Mouse (Mus musculus) Muller cell, postnatal 12 days (primary cell): ENCODE data around the gene Prkacb.

Experiments
- DNase-seq: peaks from one replicate; pipeline ENCODE4 v3.0.0-alpha.2; 2015; ENCODE audit errors: inconsistent ontology term

Prkacb gene

GRCm38 (mm10) chr3:146812901-146813393 lies at the start of gene Prkacb:
Gene Prkacb (minus strand): TSS chr3:146812990.
- DNase-seq = peak; percentile 95

GRCm38 (mm10) chr3:146860308-146860707 lies 47.5 kb upstream of the Prkacb start:
- DNase-seq = no peak

- DNase-seq = no peak
Measured at GRCm38 (mm10) chr3:146857373-146857772, 44.6 kb upstream of the Prkacb start.

- DNase-seq = no peak
Measured at GRCm38 (mm10) chr3:146854473-146855087, 41.8 kb upstream of the Prkacb start.

GRCm38 (mm10) chr3:146851966-146852891 lies 39.4 kb upstream of the Prkacb start, which contains the start of gene Ttll7:
Gene Ttll7 (plus strand): TSS chr3:146852367.
- DNase-seq = peak; percentile 87

- DNase-seq = no peak
Measured at GRCm38 (mm10) chr3:146849360-146849759, 36.6 kb upstream of the Prkacb start.

- no peak for DNase-seq
Measured at GRCm38 (mm10) chr3:146848112-146848511, 35.3 kb upstream of the Prkacb start.

GRCm38 (mm10) chr3:146846237-146846636 lies 33.4 kb upstream of the Prkacb start:
- DNase-seq = no peak

GRCm38 (mm10) chr3:146843470-146843869 lies 30.7 kb upstream of the Prkacb start:
- DNase-seq = no peak

GRCm38 (mm10) chr3:146842766-146843165 lies 30.0 kb upstream of the Prkacb start:
- no peak for DNase-seq

- DNase-seq = no peak
Measured at GRCm38 (mm10) chr3:146820718-146821117, 7.9 kb upstream of the Prkacb start.

GRCm38 (mm10) chr3:146813624-146814023 lies 834 bp upstream of the Prkacb start:
- DNase-seq = peak; percentile 3

GRCm38 (mm10) chr3:146812041-146812878 lies 530 bp downstream of the Prkacb start:
- DNase-seq = peak; percentile 76

- DNase-seq = no peak
Measured at GRCm38 (mm10) chr3:146793554-146794257, 19.1 kb downstream of the Prkacb start.

- no peak for DNase-seq
Measured at GRCm38 (mm10) chr3:146792144-146792748, 20.5 kb downstream of the Prkacb start.

GRCm38 (mm10) chr3:146784233-146784632 lies 28.6 kb downstream of the Prkacb start:
- DNase-seq = no peak

- no peak for DNase-seq
Measured at GRCm38 (mm10) chr3:146783645-146784225, 29.1 kb downstream of the Prkacb start.

GRCm38 (mm10) chr3:146782548-146782947 lies 30.2 kb downstream of the Prkacb start:
- no peak for DNase-seq

GRCm38 (mm10) chr3:146781131-146781530 lies 31.7 kb downstream of the Prkacb start:
- DNase-seq = peak; percentile 30

GRCm38 (mm10) chr3:146780241-146780640 lies 32.5 kb downstream of the Prkacb start:
- no peak for DNase-seq
